Mouse (Mus musculus) forebrain, embryonic 14.5 days (tissue): ENCODE results near the gene Celf2. TPM values are rescaled to one million over a fixed set of nuclear protein-coding genes. Genes with fewer than 3 reads are reported as not detected.

Experiments
- ATAC-seq: fragments of 200-750 bp; cut with Nextera tagmentation; 2 replicates; pipeline ENCODE4 v1.8.0; 2017; ENCODE audit warnings: mild to moderate bottlenecking, moderate library complexity
- DNase-seq: peaks from one replicate; pipeline ENCODE4 v3.0.0-alpha.2; 2015; ENCODE audit warnings: low spot score
- H3K27ac ChIP-seq: fragments of 300-500 bp; sonication (generic); 2 replicates; pipeline ENCODE4 v1.5.1; 2014; ENCODE audit warnings: low read depth, mild to moderate bottlenecking, control low read depth, low read length, moderate library complexity
- H3K27me3 ChIP-seq: fragments of 300-500 bp; sonication (generic); replicated peaks from 2 replicates; pipeline ENCODE4 v1.6.1; 2014; ENCODE audit warnings: low read length, control low read depth, mixed read lengths; ENCODE audit not compliant: control insufficient read depth, insufficient read depth
- H3K36me3 ChIP-seq: fragments of 300-500 bp; sonication (generic); 2 replicates; pipeline ENCODE4 v1.6.1; 2014; ENCODE audit warnings: low read length, control low read depth; ENCODE audit not compliant: control insufficient read depth, insufficient read depth
- H3K4me1 ChIP-seq: fragments of 300-500 bp; sonication (generic); 2 replicates; pipeline ENCODE4 v1.6.1; 2014; ENCODE audit warnings: antibody characterized with exemption, low read length, control low read depth; ENCODE audit not compliant: control insufficient read depth, insufficient read depth
- H3K4me2 ChIP-seq: fragments of 300-500 bp; sonication (generic); 2 replicates; pipeline ENCODE4 v1.6.1; 2014; ENCODE audit warnings: mild to moderate bottlenecking, control low read depth, low read length
- H3K4me3 ChIP-seq: fragments of 300-500 bp; sonication (generic); 2 replicates; pipeline ENCODE4 v1.5.1; 2014; ENCODE audit warnings: low read depth, low read length, control low read depth
- H3K9ac ChIP-seq: fragments of 300-500 bp; sonication (generic); 2 replicates; pipeline ENCODE4 v1.6.1; 2014; ENCODE audit warnings: mild to moderate bottlenecking, low read length, control low read depth, moderate library complexity
- H3K9me3 ChIP-seq: fragments of 300-500 bp; sonication (generic); replicated peaks from 2 replicates; pipeline ENCODE4 v1.6.1; 2016; ENCODE audit warnings: low read length, control low read depth, mixed read lengths; ENCODE audit not compliant: control insufficient read depth
- WGBS: fragments of 180-500 bp; shearing (Covaris S2); extraction: QIAGEN DNeasy Blood & Tissue Kit; methylation state at CpG from one replicate; pipeline ENCODE4 v1.1.7; 2014; 5-methylcytosine and 5-hydroxymethylcytosine counted together
- polyA plus RNA-seq: library from polyadenylated mRNA; unstranded; fragments of >200 nt; fragmentation: Nextera tagmentation; extraction: Ambion mirVana; gene quantifications from 2 replicates; pipeline ENCODE4 v1.2.1, GENCODE M21; 2014

The Celf2 gene
- polyA plus RNA-seq, 1 experiment from 2014 or later = 198 TPM

- no peak for DNase-seq
Observed at GRCm38 (mm10) chr2:7063574-7064192, 445.7 kb downstream of the Celf2 start.

DNA sequence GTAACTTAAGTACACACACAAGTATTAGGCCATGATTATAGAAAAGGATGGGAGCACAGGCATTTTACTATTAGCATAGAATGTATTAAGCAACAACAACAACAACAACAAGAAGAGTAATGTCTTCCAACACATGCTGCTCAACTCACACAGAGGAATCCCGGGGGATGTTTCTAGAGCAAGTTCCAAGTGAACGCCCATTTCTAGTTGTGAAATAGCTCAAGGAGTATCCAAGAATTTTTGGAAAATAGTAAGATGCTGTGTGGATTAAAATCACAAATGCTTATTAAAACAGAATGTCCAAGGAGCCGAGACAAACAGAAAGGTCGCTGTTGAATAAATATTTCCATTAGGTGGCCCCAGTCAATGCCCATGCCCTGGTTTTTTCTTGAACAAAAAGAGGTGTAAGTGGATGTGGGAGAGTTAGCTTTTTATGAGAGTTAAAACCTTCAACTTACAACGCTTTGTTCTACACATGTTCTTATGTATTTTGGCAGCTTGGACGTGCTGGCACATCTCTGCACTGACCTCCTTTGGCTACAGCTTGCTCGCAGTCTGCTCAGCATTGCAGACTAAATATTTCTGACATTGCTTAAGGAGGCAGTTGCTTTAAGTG is 448.8 kb downstream of the Celf2 start:
- H3K9me3 ChIP-seq = no peaks in the 10 kb centered on the region

More at GRCm38 (mm10) chr2:7063574-7064192, 445.7 kb downstream of the Celf2 start:
- Histone ChIP-seq H3K4me2 (peak overlapping the region; percentile 24), H3K4me3 (no peak overlapping the region), H3K9me3 (no peaks in the 10 kb centered on the region), H3K27ac (no peak overlapping the region), H3K4me1 (peaks cover 18% of the 10 kb centered on the region), H3K27me3 (no peaks in the 10 kb centered on the region), H3K9ac (no peak overlapping the region), H3K36me3 (no peaks in the 10 kb centered on the region)
- ATAC-seq = 0 out of 2 replicates have a peak, but pooled peaks have one; percentile 40
- WGBS = 14% methylated on average over 12 of the region's 12 CpGs

GRCm38 (mm10) chr2:7056401-7056800 is 453.0 kb downstream of the Celf2 start:
- Histone ChIP-seq H3K4me1 (peaks cover 9% of the 10 kb centered on the region; the same call in 1 of the 2 replicates), H3K9me3 (no peaks in the 10 kb centered on the region), H3K9ac (no peak overlapping the region), H3K36me3 (no peaks in the 10 kb centered on the region), H3K4me2 (no peak overlapping the region), H3K27me3 (no peaks in the 10 kb centered on the region), H3K27ac (no peak overlapping the region), H3K4me3 (no peak overlapping the region)
- WGBS = 55% methylated on average over 4 of the region's 4 CpGs
- DNase-seq (peak; percentile 37), ATAC-seq (peak; percentile 27; the same call in 1 of the 2 replicates)

More for the DNA sequence above, 448.8 kb downstream of the Celf2 start:
- H3K4me2 ChIP-seq = no peak overlapping the region
- H3K27me3 ChIP-seq = no peaks in the 10 kb centered on the region
- no peak overlapping the region for H3K4me3 ChIP-seq
- ATAC-seq (no peak), DNase-seq (no peak)
- no peak overlapping the region for H3K27ac ChIP-seq
- H3K4me1 ChIP-seq = peaks cover 19% of the 10 kb centered on the region
- H3K36me3 ChIP-seq = no peaks in the 10 kb centered on the region
- WGBS = 78% methylated on average over 7 of the region's 7 CpGs
- H3K9ac ChIP-seq = no peak overlapping the region

GRCm38 (mm10) chr2:7055958-7056357 is 453.4 kb downstream of the Celf2 start:
- Histone ChIP-seq H3K4me3 (no peak overlapping the region), H3K9ac (no peak overlapping the region), H3K27me3 (no peaks in the 10 kb centered on the region), H3K9me3 (no peaks in the 10 kb centered on the region), H3K4me2 (no peak overlapping the region), H3K4me1 (peaks cover 9% of the 10 kb centered on the region; the same call in 1 of the 2 replicates), H3K27ac (peak overlapping the region; percentile 24; the same call in 1 of the 2 replicates), H3K36me3 (no peaks in the 10 kb centered on the region)
- ATAC-seq = peak; percentile 65
- WGBS = 37% methylated on average over 3 of the region's 3 CpGs
- DNase-seq = peak; percentile 63

GRCm38 (mm10) chr2:7051090-7051489 is 458.3 kb downstream of the Celf2 start:
- peaks cover 6% of the 10 kb centered on the region; the same call in 1 of the 2 replicates for H3K4me1 ChIP-seq
- no peaks in the 10 kb centered on the region for H3K36me3 ChIP-seq
- 95% methylated on average over 5 of the region's 5 CpGs for WGBS
- DNase-seq (no peak), ATAC-seq (no peak)
- no peak overlapping the region for H3K9ac ChIP-seq
- H3K4me3 ChIP-seq = no peak overlapping the region
- no peak overlapping the region for H3K27ac ChIP-seq
- H3K27me3 ChIP-seq = no peaks in the 10 kb centered on the region
- H3K9me3 ChIP-seq = no peaks in the 10 kb centered on the region; the same call in 1 of the 2 replicates
- H3K4me2 ChIP-seq = no peak overlapping the region

DNA sequence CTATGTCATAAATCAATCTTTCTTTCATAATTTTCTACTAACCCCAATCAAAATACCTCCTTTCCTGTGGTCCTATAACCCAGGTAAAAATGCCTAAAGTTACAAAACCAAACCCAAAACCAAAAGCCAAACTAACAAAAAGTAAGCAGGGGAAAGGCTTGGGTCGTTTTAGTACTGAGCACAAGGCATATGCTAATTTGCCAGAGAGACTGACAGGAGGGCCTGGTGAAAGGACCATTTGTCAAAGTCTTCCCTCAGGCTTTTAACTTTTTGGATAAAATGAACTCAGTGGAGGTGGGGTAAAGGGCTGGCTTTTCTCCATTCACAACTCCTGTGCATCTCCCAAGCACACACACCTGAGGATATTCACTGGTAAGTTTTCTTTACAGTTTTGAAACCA is 463.2 kb downstream of the Celf2 start:
- Histone ChIP-seq H3K27ac (peak overlapping the region; percentile 23; the same call in 1 of the 2 replicates), H3K4me3 (no peak overlapping the region), H3K36me3 (no peaks in the 10 kb centered on the region), H3K27me3 (no peaks in the 10 kb centered on the region), H3K4me2 (no peak overlapping the region), H3K4me1 (peaks cover 3% of the 10 kb centered on the region; the same call in 1 of the 2 replicates), H3K9me3 (no peaks in the 10 kb centered on the region; the same call in 1 of the 2 replicates), H3K9ac (no peak overlapping the region)
- WGBS = 0% methylated on average over 1 of the region's 1 CpGs
- peak; percentile 55; the same call in 1 of the 2 replicates for ATAC-seq
- DNase-seq = no peak

DNA sequence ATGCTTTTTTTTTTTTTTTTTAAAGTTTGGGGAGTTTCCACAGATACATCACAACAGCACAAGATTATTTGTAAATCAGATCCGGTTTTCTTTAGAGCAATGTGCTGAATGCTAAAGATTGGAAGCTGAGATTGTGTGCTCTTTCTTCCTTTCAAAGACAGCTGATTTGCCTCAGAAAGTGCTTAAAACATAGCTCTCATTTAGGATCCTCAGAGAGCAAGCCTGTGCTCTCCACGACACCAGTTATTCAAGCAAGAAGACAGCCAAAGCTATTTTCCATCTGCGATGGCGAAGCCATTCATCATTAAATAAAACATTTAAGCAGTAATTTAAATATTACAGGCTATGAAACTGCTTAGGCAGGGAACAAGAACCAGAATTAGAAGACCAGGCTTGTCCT is 463.8 kb downstream of the Celf2 start:
- Histone ChIP-seq H3K9ac (no peak overlapping the region), H3K9me3 (no peaks in the 10 kb centered on the region; the same call in 1 of the 2 replicates), H3K4me1 (peaks cover 3% of the 10 kb centered on the region; the same call in 1 of the 2 replicates), H3K27me3 (no peaks in the 10 kb centered on the region), H3K4me3 (no peak overlapping the region), H3K4me2 (no peak overlapping the region), H3K36me3 (no peaks in the 10 kb centered on the region), H3K27ac (peak overlapping the region; percentile 23)
- ATAC-seq (peak; percentile 40), DNase-seq (peak; percentile 45)
- 46% methylated on average over 4 of the region's 4 CpGs for WGBS

DNA sequence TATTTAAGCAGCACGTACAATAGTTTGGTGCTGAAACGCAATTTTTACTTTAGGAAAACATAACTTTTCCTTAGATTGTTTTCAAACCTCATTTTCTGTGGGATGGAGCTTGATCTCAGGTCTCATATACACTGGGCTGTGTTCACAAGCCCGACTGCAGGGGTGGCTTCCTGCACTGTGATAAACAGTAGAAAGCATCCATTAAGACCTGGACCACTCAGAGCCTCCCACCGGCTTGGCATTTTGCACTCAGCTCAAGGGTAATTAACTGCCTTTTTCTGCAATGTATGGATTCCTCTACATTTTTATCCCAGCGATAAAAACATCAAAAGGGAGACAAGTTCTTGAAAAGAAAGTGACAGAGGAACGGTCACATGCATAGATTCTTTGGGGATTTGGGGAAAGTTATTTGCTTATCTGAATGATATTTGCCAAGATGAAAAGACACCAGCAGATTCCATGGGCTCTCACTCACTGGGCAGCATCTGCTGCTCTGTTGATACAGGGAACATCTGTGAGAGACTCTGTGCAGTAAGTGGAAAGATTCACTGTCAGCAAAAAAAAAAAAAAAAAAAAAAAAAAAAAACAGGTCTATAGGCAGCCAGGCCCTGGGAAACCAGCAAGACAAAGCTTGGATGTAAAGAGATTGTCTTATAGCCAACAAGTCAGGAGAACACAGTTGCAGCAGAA is 465.4 kb downstream of the Celf2 start:
- no peaks in the 10 kb centered on the region for H3K27me3 ChIP-seq
- no peak overlapping the region for H3K9ac ChIP-seq
- peaks cover 3% of the 10 kb centered on the region; the same call in 1 of the 2 replicates for H3K4me1 ChIP-seq
- H3K4me2 ChIP-seq = no peak overlapping the region
- DNase-seq = peak; percentile 23
- no peak overlapping the region for H3K27ac ChIP-seq
- H3K4me3 ChIP-seq = no peak overlapping the region
- no peaks in the 10 kb centered on the region for H3K36me3 ChIP-seq
- WGBS = 40% methylated on average over 6 of the region's 6 CpGs
- no peak for ATAC-seq
- no peaks in the 10 kb centered on the region; the same call in 1 of the 2 replicates for H3K9me3 ChIP-seq
